In the genomic region with DNA sequence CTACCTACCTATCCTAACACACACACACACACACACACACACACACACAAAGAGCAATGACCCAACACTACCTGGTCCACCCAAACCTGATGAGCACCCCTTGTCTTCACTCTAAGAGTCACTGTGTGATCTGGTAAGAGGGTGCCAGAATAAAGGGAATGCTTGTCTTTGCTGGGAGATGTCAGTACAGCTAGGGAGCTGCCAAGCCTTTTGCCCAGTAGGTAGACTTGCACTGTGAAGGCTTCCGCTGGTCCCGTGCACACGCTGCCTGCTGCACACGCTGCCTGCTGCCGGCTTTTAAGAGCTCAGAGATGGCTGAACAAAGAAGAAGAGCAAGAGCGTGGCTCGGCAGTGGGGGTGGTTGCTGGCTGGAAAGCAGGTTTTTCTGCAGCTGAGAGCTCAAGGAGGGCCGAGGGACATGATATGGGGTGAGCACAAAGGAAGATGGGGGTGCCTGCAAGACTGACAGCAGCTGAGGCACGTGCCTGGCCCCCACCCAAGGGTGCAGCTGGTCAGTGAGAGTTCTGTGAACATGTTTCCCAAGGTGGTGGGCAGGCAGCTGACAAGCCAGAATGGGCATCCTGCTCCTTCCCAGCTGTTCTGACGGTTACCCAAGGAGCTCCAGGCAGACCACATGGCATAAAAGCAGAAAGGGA, we compare ENCODE assay signal across 8 mouse cellular contexts. TPM values are rescaled to one million over a fixed set of nuclear protein-coding genes. Genes with fewer than 3 reads are reported as not detected.
DNase-seq lines count a peak whose midpoint lies in the region; ATAC-seq lines count a peak whose summit lies in the region.

No protein-coding gene starts in this region.

- peak; percentile 7 for ATAC-seq in megakaryocyte progenitor cell, adult 5-6 weeks (replicated peaks; ENCODE audit: poor library complexity)
- ATAC-seq in stomach, embryonic 16.5 days (ENCODE audit: insufficient read depth, low FRiP score): peak; percentile 31; the same call in 1 of the 2 replicates
- ATAC-seq in erythroblast, adult 5-6 weeks (replicated peaks; ENCODE audit: low FRiP score, poor library complexity, severe bottlenecking): no peak

- 28% methylated on average over 10 of the region's 10 CpGs for WGBS in stomach, embryonic 16.5 days

- peak overlapping the region; percentile 28; the same call in 1 of the 2 replicates for H3K4me2 ChIP-seq in stomach, embryonic 16.5 days (ENCODE audit: low read depth, low read length)

- H3K9ac ChIP-seq in stomach, embryonic 16.5 days (ENCODE audit: low read length): peak overlapping the region; percentile 22

- peak overlapping the region; percentile 85 for H3K27ac ChIP-seq in stomach, embryonic 16.5 days (ENCODE audit: low read length)

- no peaks in the 10 kb centered on the region for H3K36me3 ChIP-seq in stomach, embryonic 16.5 days (ENCODE audit: control insufficient read depth, insufficient read depth, low read length)

- no peaks in the 10 kb centered on the region for H3K9me3 ChIP-seq in stomach, embryonic 16.5 days (replicated peaks; ENCODE audit: control insufficient read depth, low read length)

- DNase-seq in kidney, postnatal 4 days: peak; percentile 37 to 46
- no peak for DNase-seq in kidney, postnatal 14 days
- peak; percentile 34 for DNase-seq in cerebellum, adult 9-10 months
- peak; percentile 64 to 65 for DNase-seq in frontal cortex, postnatal 25 days (ENCODE audit: low spot score in 2 of 2)
- peak; percentile 75 for DNase-seq in layer of hippocampus, adult 9-10 months (ENCODE audit: low spot score)

- H3K27me3 ChIP-seq in stomach, embryonic 16.5 days (ENCODE audit: control insufficient read depth, insufficient read depth, low read length): no peaks in the 10 kb centered on the region

- no peak overlapping the region for H3K4me3 ChIP-seq in stomach, embryonic 16.5 days (replicated peaks; ENCODE audit: low read length)

- peaks cover 70% of the 10 kb centered on the region for H3K4me1 ChIP-seq in stomach, embryonic 16.5 days (ENCODE audit: control insufficient read depth, insufficient read depth, low read length)

RNA-seq across cellular contexts. Expression of a gene that starts 10.9 kb away (rescaled TPM):
- 30.7 and 36.6 TPM in 2 replicates for total RNA-seq in megakaryocyte progenitor cell, adult 5-6 weeks (2015)
- total RNA-seq in megakaryocyte progenitor cell, adult 5-6 weeks (2017): 35.6 and 42.0 TPM in 2 replicates
- polyA plus RNA-seq in stomach, embryonic 16.5 days (2015; fragmentation: Nextera tagmentation; extraction: Ambion mirVana): 77.3 and 88.1 TPM in 2 replicates
- 4.0 and 7.3 TPM in 2 replicates for total RNA-seq in erythroblast, adult 5-6 weeks (2015; ENCODE audit: low replicate concordance)
- 8.2 and 9.4 TPM in 2 replicates for total RNA-seq in erythroblast, adult 5-6 weeks (2017; ENCODE audit: low replicate concordance)

RNA-seq across cellular contexts. Expression of a gene that starts 57.9 kb away (rescaled TPM):
- 10.8 and 20.4 TPM in 2 replicates for total RNA-seq in megakaryocyte progenitor cell, adult 5-6 weeks (2015)
- total RNA-seq in megakaryocyte progenitor cell, adult 5-6 weeks (2017): 8.7 and 15.3 TPM in 2 replicates
- polyA plus RNA-seq in stomach, embryonic 16.5 days (2015; fragmentation: Nextera tagmentation; extraction: Ambion mirVana): 42.4 and 45.1 TPM in 2 replicates
- total RNA-seq in erythroblast, adult 5-6 weeks (2015; ENCODE audit: low replicate concordance): 1,227 and 1,297 TPM in 2 replicates
- total RNA-seq in erythroblast, adult 5-6 weeks (2017; ENCODE audit: low replicate concordance): 2,096 and 2,327 TPM in 2 replicates

Comparison
In these comparisons a context has a peak if more than half of its experiments do, and no peak if none do; other contexts are left out.
1. RNA of a gene that starts 57.9 kb away (total RNA-seq): 1,227 to 2,327 TPM in erythroblast, adult 5-6 weeks; 8.7 to 20.4 TPM in megakaryocyte progenitor cell, adult 5-6 weeks; every median in the first group is over 10 times any median in the second.